Mouse (Mus musculus) neutrophil, adult 59 days (primary cell): ENCODE results near the gene Ngdn. TPM values are rescaled to one million over a fixed set of nuclear protein-coding genes. Genes with fewer than 3 reads are reported as not detected.

ENCODE experiments used
- total RNA-seq, 2 experiments: library from RNA; stranded (reverse); gene quantifications; 1 replicate in 1 of 2; 2 replicates in 1 of 2; pipeline ENCODE4 v1.2.4; 2023

The Ngdn gene
- 10 to 100 TPM; 39.0 to 42.8 TPM for total RNA-seq

DNA sequence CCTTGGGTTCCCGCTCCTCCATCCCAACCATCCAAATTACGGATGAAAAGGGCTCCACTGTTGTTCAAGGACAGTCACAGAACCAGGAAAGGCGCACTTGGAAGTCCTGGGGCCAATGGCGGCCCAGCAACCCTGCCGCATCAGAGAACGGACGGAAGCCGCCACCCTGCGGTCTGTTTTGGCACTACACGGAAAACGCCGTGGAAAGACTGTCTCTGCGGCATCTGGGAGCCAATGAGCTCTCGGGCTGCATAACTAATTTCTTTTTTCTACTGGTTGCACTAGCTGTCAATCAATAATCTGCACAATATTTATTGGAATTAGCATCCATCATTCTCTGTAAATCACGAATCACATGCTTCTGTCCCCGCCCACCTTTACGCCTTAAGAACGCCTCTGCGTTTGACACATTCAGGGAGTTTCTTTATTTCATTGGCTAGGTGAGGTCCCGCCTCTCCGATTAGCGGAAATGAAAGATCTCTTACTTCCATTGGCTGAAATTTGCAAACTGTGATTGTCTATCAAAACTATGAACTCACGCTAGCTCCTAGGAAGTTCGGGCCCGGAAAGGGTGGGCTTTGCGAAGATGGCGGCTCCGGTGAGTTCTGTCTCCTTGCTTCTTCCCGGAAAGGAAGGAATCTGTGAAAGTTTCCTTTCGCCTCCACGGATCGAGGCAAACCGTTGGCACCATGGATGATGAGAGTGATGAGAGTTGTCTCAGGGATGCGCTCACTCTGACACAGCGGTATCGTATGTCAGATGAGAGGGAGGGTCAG is at the start of gene Ngdn:
Gene Ngdn, plus strand, starts transcription at position 464 of the 776 bp plus-strand sequence.

GRCm38 (mm10) chr14:54966320-54966977 is 48.8 kb upstream of the Ngdn start, which contains the start of gene Myh6:
Myh6 (minus strand) TSS chr14:54966927.

GRCm38 (mm10) chr14:54976633-54977032 is 38.6 kb upstream of the Ngdn start, which contains the start of gene Gm17428:
Gm17428 (plus strand) TSS chr14:54976933.

DNA sequence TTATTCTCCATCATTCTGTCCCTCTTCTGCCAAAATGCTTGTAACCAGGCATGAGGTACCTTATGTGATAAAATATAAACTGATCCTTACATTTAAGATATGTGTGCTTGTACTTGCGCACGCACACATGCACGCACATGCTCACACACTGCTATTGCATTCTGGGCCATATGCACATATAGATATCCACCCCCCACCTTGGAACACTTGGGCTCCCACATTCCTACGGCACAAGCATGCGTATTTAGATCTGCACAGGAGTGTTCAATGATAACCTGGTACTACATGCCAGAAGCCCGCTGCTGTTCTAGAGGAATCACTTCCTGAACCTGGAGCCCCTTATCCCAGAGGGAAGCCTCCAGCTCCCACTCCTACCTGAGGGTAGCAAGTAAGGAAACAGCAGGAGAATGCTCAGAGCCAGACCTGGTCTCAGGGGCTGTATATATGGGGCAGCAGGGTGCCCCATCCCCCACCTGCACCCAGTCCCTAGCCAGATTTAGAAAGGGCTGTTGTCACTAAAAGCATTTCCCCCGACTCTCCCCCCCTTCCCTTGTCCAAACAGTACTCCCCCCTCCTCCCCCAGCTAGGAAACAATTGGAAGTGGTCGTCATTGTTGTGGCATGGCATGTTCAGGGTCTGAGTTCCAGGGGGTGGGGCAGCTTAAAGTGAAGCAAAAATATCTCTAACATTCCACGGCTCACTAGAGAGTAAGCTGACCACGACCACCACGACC is 21.0 kb upstream of the Ngdn start, which contains the start of gene Myh7:
Gene Myh7, minus strand, starts transcription at position 491 of the 733 bp plus-strand sequence.

Other genes with a start within 250 kb of the Ngdn start
- gene Slc7a8, start 233.5 kb upstream of the Ngdn start, total RNA-seq, result 1 to 10 TPM; 5.3 to 5.6 TPM
- not detected for gene Rnf212b, start 201.3 kb upstream of the Ngdn start, total RNA-seq
- 10 to 100 TPM; 12.0 to 12.3 TPM for gene Homez, start 144.5 kb upstream of the Ngdn start, total RNA-seq
- 1 to 10 TPM; 2.4 to 2.5 TPM for gene Ppp1r3e, start 137.9 kb upstream of the Ngdn start, total RNA-seq
- gene Bcl2l2, start 132.1 kb upstream of the Ngdn start, total RNA-seq, result 10 to 100 TPM in 1 of 2 experiments, 1 to 10 TPM in 1; 8.3 to 13.1 TPM
- 1 to 10 TPM in 1 of 2 experiments, not detected in 1; 3.2 TPM for gene Gm20521, start 132.0 kb upstream of the Ngdn start, total RNA-seq
- 100 to 1,000 TPM; 141 to 157 TPM for gene Pabpn1, start 123.0 kb upstream of the Ngdn start, total RNA-seq
- under 1 TPM; 0.27 to 0.49 TPM for gene Slc22a17, start 102.3 kb upstream of the Ngdn start, total RNA-seq
- gene Efs, start 89.3 kb upstream of the Ngdn start, total RNA-seq, result not detected
- gene Il25, start 82.8 kb upstream of the Ngdn start, total RNA-seq, result not detected
- gene Cmtm5, start 79.2 kb upstream of the Ngdn start, total RNA-seq, result not detected
- not detected for gene Myh6, start 48.5 kb upstream of the Ngdn start, total RNA-seq
- not detected for gene Gm17428, start 38.5 kb upstream of the Ngdn start, total RNA-seq
- under 1 TPM in 1 of 2 experiments, not detected in 1; 0.09 TPM for gene Myh7, start 20.8 kb upstream of the Ngdn start, total RNA-seq
- gene Zfhx2, start 76.9 kb downstream of the Ngdn start, total RNA-seq, result 1 to 10 TPM; 1.4 to 1.9 TPM
- gene Thtpa, start 79.3 kb downstream of the Ngdn start, total RNA-seq, result 1 to 10 TPM; 2.7 to 3.1 TPM
- 10 to 100 TPM; 42.3 to 46.1 TPM for gene Ap1g2, start 91.1 kb downstream of the Ngdn start, total RNA-seq
- gene Jph4, start 101.5 kb downstream of the Ngdn start, total RNA-seq, result not detected
- gene Dhrs2, start 206.6 kb downstream of the Ngdn start, total RNA-seq, result not detected